Mouse (Mus musculus): ENCODE measurements around the gene Mtg2. TPM values are rescaled to one million over a fixed set of nuclear protein-coding genes. Genes with fewer than 3 reads are reported as not detected.

Gene Mtg2
- polyA plus RNA-seq, 1 experiment from 2014 or later: 24.2 TPM

GRCm38 (mm10) chr2:180135414-180135813 is 65.0 kb downstream of the Mtg2 start:
- 83% methylated on average over 5 of the region's 5 CpGs for WGBS
- no peak for DNase-seq (ENCODE audit: low spot score)

More at GRCm38 (mm10) chr2:180135414-180135813, 65.0 kb downstream of the Mtg2 start:
- H3K4me2 ChIP-seq (ENCODE audit: low read length): no peak overlapping the region
- no peak overlapping the region for H3K4me3 ChIP-seq (ENCODE audit: low read depth, low read length)
- H3K9me3 ChIP-seq (ENCODE audit: control insufficient read depth, low read length): no peaks in the 10 kb centered on the region
- no peak overlapping the region for H3K27ac ChIP-seq (ENCODE audit: low read depth)
- H3K36me3 ChIP-seq (ENCODE audit: control insufficient read depth, insufficient read depth, low read length): peaks cover 19% of the 10 kb centered on the region
- no peaks in the 10 kb centered on the region for H3K4me1 ChIP-seq (replicated peaks; ENCODE audit: control insufficient read depth, insufficient read depth, low read length)
- no peak for ATAC-seq (replicated peaks; ENCODE audit: low FRiP score, low TSS enrichment, low read depth)
- H3K27me3 ChIP-seq (replicated peaks; ENCODE audit: control insufficient read depth, insufficient read depth, low read length): no peaks in the 10 kb centered on the region
- no peak overlapping the region for H3K9ac ChIP-seq (ENCODE audit: low read length)

Other genes with a start within 250 kb of the Mtg2 start
- gene Taf4, start 93.9 kb upstream of the Mtg2 start, polyA plus RNA-seq (2014; fragmentation: Nextera tagmentation; extraction: Ambion mirVana): 5.2 and 5.4 TPM in 2 replicates
- gene Lsm14b, start 45.6 kb upstream of the Mtg2 start, polyA plus RNA-seq (2014; fragmentation: Nextera tagmentation; extraction: Ambion mirVana): 6.2 and 6.3 TPM in 2 replicates
- 612 and 735 TPM in 2 replicates for gene Psma7, start 28.2 kb upstream of the Mtg2 start, polyA plus RNA-seq (2014; fragmentation: Nextera tagmentation; extraction: Ambion mirVana)
- gene Ss18l1, start 28.1 kb upstream of the Mtg2 start, polyA plus RNA-seq (2014; fragmentation: Nextera tagmentation; extraction: Ambion mirVana): 5.0 and 5.4 TPM in 2 replicates
- 0.16 and 0.19 TPM in 2 replicates for gene Hrh3, start 33.9 kb downstream of the Mtg2 start, polyA plus RNA-seq (2014; fragmentation: Nextera tagmentation; extraction: Ambion mirVana)
- 31.2 and 31.4 TPM in 2 replicates for gene Osbpl2, start 48.7 kb downstream of the Mtg2 start, polyA plus RNA-seq (2014; fragmentation: Nextera tagmentation; extraction: Ambion mirVana)
- gene Adrm1, start 100.9 kb downstream of the Mtg2 start, polyA plus RNA-seq (2014; fragmentation: Nextera tagmentation; extraction: Ambion mirVana): 159 TPM in 2 replicates
- 63.7 and 65.1 TPM in 2 replicates for gene Lama5, start 155.3 kb downstream of the Mtg2 start, polyA plus RNA-seq (2014; fragmentation: Nextera tagmentation; extraction: Ambion mirVana)
- 771 and 871 TPM in 2 replicates for gene Rps21, start 186.8 kb downstream of the Mtg2 start, polyA plus RNA-seq (2014; fragmentation: Nextera tagmentation; extraction: Ambion mirVana)
- gene Cables2, start 202.9 kb downstream of the Mtg2 start, polyA plus RNA-seq (2014; fragmentation: Nextera tagmentation; extraction: Ambion mirVana): 17.1 and 20.3 TPM in 2 replicates
- gene Rbbp8nl, start 219.3 kb downstream of the Mtg2 start, polyA plus RNA-seq (2014; fragmentation: Nextera tagmentation; extraction: Ambion mirVana): 2.5 and 2.7 TPM in 2 replicates

Data from intestine, embryonic 14.5 days (tissue).